Mouse (Mus musculus): ENCODE data around the gene Mrps2. TPM values are rescaled to one million over a fixed set of nuclear protein-coding genes. Genes with fewer than 3 reads are reported as not detected.
"Not testable (repeated sequence)": the region's sequence is repeated elsewhere in the genome, so short reads cannot be mapped to it uniquely, and the experiment has no call there.

Gene Mrps2
- polyA plus RNA-seq, 1 experiment from 2014 or later, result 51.0 TPM

- peaks cover 23% of the 10 kb centered on the region for H3K4me1 ChIP-seq (replicated peaks)
- peak overlapping the region; percentile 66 for H3K4me3 ChIP-seq
- H3K27me3 ChIP-seq, result no peaks in the 10 kb centered on the region
- ATAC-seq (ENCODE audit: low FRiP score, low read depth), result peak; percentile 69
- peak overlapping the region; percentile 90 for H3K27ac ChIP-seq (replicated peaks)
- 6% methylated on average over 11 of the region's 11 CpGs for WGBS
- H3K9ac ChIP-seq, result peak overlapping the region; percentile 79
- peak overlapping the region; percentile 94 for H3K4me2 ChIP-seq
- no peaks in the 10 kb centered on the region for H3K9me3 ChIP-seq
- peaks cover 22% of the 10 kb centered on the region for H3K36me3 ChIP-seq
Observed at GRCm38 (mm10) chr2:28447315-28447670, 20.6 kb upstream of the Mrps2 start.

GRCm38 (mm10) chr2:28451663-28452062 is 16.2 kb upstream of the Mrps2 start:
- H3K27me3 ChIP-seq, result no peaks in the 10 kb centered on the region
- no peak overlapping the region for H3K27ac ChIP-seq (replicated peaks)
- no peak overlapping the region for H3K4me2 ChIP-seq
- peaks cover 14% of the 10 kb centered on the region for H3K4me1 ChIP-seq (replicated peaks)
- H3K9ac ChIP-seq, result no peak overlapping the region
- no peaks in the 10 kb centered on the region for H3K9me3 ChIP-seq
- no peak for ATAC-seq (ENCODE audit: low FRiP score, low read depth)
- H3K36me3 ChIP-seq, result peaks cover 28% of the 10 kb centered on the region
- WGBS, result 93% methylated on average over 11 of the region's 11 CpGs
- H3K4me3 ChIP-seq, result no peak overlapping the region

GRCm38 (mm10) chr2:28453539-28453938 is 14.3 kb upstream of the Mrps2 start:
- H3K27ac ChIP-seq (replicated peaks), result no peak overlapping the region
- H3K9ac ChIP-seq, result no peak overlapping the region
- WGBS, result 89% methylated on average over 6 of the region's 6 CpGs
- H3K27me3 ChIP-seq, result no peaks in the 10 kb centered on the region
- H3K4me2 ChIP-seq, result no peak overlapping the region
- peaks cover 28% of the 10 kb centered on the region for H3K36me3 ChIP-seq
- no peaks in the 10 kb centered on the region for H3K9me3 ChIP-seq
- H3K4me1 ChIP-seq (replicated peaks), result no peaks in the 10 kb centered on the region
- no peak for ATAC-seq (ENCODE audit: low FRiP score, low read depth)
- no peak overlapping the region for H3K4me3 ChIP-seq

- H3K4me1 ChIP-seq (replicated peaks), result no peaks in the 10 kb centered on the region
- H3K36me3 ChIP-seq, result peaks cover 12% of the 10 kb centered on the region; the same call in 1 of the 2 replicates
- no peak overlapping the region for H3K4me2 ChIP-seq
- no peak for ATAC-seq (ENCODE audit: low FRiP score, low read depth)
- no peaks in the 10 kb centered on the region for H3K27me3 ChIP-seq
- WGBS, result 71% methylated on average over 1 of the region's 1 CpGs
- H3K9me3 ChIP-seq, result no peaks in the 10 kb centered on the region
- H3K4me3 ChIP-seq, result no peak overlapping the region
- no peak overlapping the region for H3K27ac ChIP-seq (replicated peaks)
- no peak overlapping the region for H3K9ac ChIP-seq
Observed at GRCm38 (mm10) chr2:28456616-28457015, 11.2 kb upstream of the Mrps2 start.

- H3K27me3 ChIP-seq, result no peaks in the 10 kb centered on the region
- no peak overlapping the region for H3K9ac ChIP-seq
- no peaks in the 10 kb centered on the region for H3K36me3 ChIP-seq
- no peak for ATAC-seq (ENCODE audit: low FRiP score, low read depth)
- H3K4me3 ChIP-seq, result no peak overlapping the region
- H3K27ac ChIP-seq (replicated peaks), result no peak overlapping the region
- 49% methylated on average over 3 of the region's 3 CpGs for WGBS
- H3K4me1 ChIP-seq (replicated peaks), result peaks cover 18% of the 10 kb centered on the region
- H3K9me3 ChIP-seq, result no peaks in the 10 kb centered on the region
- no peak overlapping the region for H3K4me2 ChIP-seq
Observed at GRCm38 (mm10) chr2:28463919-28464318, 3.9 kb upstream of the Mrps2 start.

GRCm38 (mm10) chr2:28464919-28465318 is 2.9 kb upstream of the Mrps2 start:
- Histone ChIP-seq H3K9me3 (no peaks in the 10 kb centered on the region), H3K4me2 (no peak overlapping the region), H3K27me3 (no peaks in the 10 kb centered on the region), H3K9ac (no peak overlapping the region), H3K4me1 (replicated peaks) (peaks cover 22% of the 10 kb centered on the region), H3K36me3 (peaks cover 9% of the 10 kb centered on the region), H3K4me3 (no peak overlapping the region), H3K27ac (replicated peaks) (no peak overlapping the region)
- no peak for ATAC-seq (ENCODE audit: low FRiP score, low read depth)
- 72% methylated on average over 9 of the region's 9 CpGs for WGBS

GRCm38 (mm10) chr2:28465836-28466518 is 1.9 kb upstream of the Mrps2 start, which contains the start of gene 1700007K13Rik:
TSS of gene 1700007K13Rik (minus strand) at chr2:28466332.
- peak; percentile 25 for ATAC-seq (ENCODE audit: low FRiP score, low read depth)
- 6% methylated on average over 25 of the region's 25 CpGs for WGBS
- Histone ChIP-seq H3K4me3 (peak within 1 kb of the TSS; percentile 28), H3K4me1 (replicated peaks) (peaks cover 22% of the 10 kb centered on the region), H3K9me3 (no peaks in the 10 kb centered on the region), H3K9ac (peak within 1 kb of the TSS; percentile 34; the same call in 1 of the 2 replicates), H3K27me3 (no peaks in the 10 kb centered on the region), H3K4me2 (peak within 1 kb of the TSS; percentile 60), H3K36me3 (peaks cover 20% of the 10 kb centered on the region), H3K27ac (replicated peaks) (no peak within 1 kb of the TSS)

GRCm38 (mm10) chr2:28468486-28469225 is 790 bp downstream of the Mrps2 start:
- H3K27ac ChIP-seq (replicated peaks), result 0 out of 2 replicates have a peak overlapping the region, but pooled peaks have one; percentile 46
- H3K9me3 ChIP-seq, result peaks cover 7% of the 10 kb centered on the region; the same call in 1 of the 2 replicates
- peak overlapping the region; percentile 95 for H3K9ac ChIP-seq
- H3K4me2 ChIP-seq, result peak overlapping the region; percentile 75
- H3K36me3 ChIP-seq, result peaks cover 42% of the 10 kb centered on the region
- H3K27me3 ChIP-seq, result no peaks in the 10 kb centered on the region
- WGBS, result 54% methylated on average over 18 of the region's 18 CpGs
- peaks cover 22% of the 10 kb centered on the region for H3K4me1 ChIP-seq (replicated peaks)
- H3K4me3 ChIP-seq, result peak overlapping the region; percentile 88
- no peak for ATAC-seq (ENCODE audit: low FRiP score, low read depth)

GRCm38 (mm10) chr2:28469461-28469860 is 1.6 kb downstream of the Mrps2 start:
- Histone ChIP-seq H3K27me3 (no peaks in the 10 kb centered on the region), H3K9me3 (peaks cover 8% of the 10 kb centered on the region; the same call in 1 of the 2 replicates), H3K4me1 (replicated peaks) (peaks cover 22% of the 10 kb centered on the region), H3K9ac (no peak overlapping the region), H3K36me3 (peaks cover 42% of the 10 kb centered on the region), H3K27ac (replicated peaks) (no peak overlapping the region), H3K4me2 (no peak overlapping the region), H3K4me3 (no peak overlapping the region)
- WGBS, result 98% methylated on average over 14 of the region's 14 CpGs
- no peak for ATAC-seq (ENCODE audit: low FRiP score, low read depth)

GRCm38 (mm10) chr2:28470591-28470990 is 2.7 kb downstream of the Mrps2 start:
- no peak overlapping the region for H3K27ac ChIP-seq (replicated peaks)
- 94% methylated on average over 2 of the region's 2 CpGs for WGBS
- no peak for ATAC-seq (ENCODE audit: low FRiP score, low read depth)

GRCm38 (mm10) chr2:28472011-28472410 is 4.1 kb downstream of the Mrps2 start:
- Histone ChIP-seq H3K36me3 (peaks cover 42% of the 10 kb centered on the region), H3K4me1 (replicated peaks) (peaks cover 13% of the 10 kb centered on the region)
- not testable (repeated sequence) for H3K27ac ChIP-seq (replicated peaks); H3K9me3 ChIP-seq; H3K4me3 ChIP-seq; H3K9ac ChIP-seq; H3K4me2 ChIP-seq; H3K27me3 ChIP-seq; ATAC-seq (ENCODE audit: low FRiP score, low read depth)
- WGBS, result 93% methylated on average over 8 of the region's 8 CpGs

More at GRCm38 (mm10) chr2:28470591-28470990, 2.7 kb downstream of the Mrps2 start:
- no peak overlapping the region for H3K9ac ChIP-seq
- H3K9me3 ChIP-seq, result peaks cover 8% of the 10 kb centered on the region; the same call in 1 of the 2 replicates
- no peaks in the 10 kb centered on the region for H3K27me3 ChIP-seq
- H3K4me3 ChIP-seq, result no peak overlapping the region
- H3K4me2 ChIP-seq, result no peak overlapping the region
- peaks cover 22% of the 10 kb centered on the region for H3K4me1 ChIP-seq (replicated peaks)
- H3K36me3 ChIP-seq, result peaks cover 42% of the 10 kb centered on the region

GRCm38 (mm10) chr2:28477993-28478392 is 10.1 kb downstream of the Mrps2 start:
- H3K9me3 ChIP-seq; H3K27ac ChIP-seq (replicated peaks); H3K36me3 ChIP-seq; H3K4me3 ChIP-seq; H3K9ac ChIP-seq; H3K4me2 ChIP-seq; H3K4me1 ChIP-seq (replicated peaks); H3K27me3 ChIP-seq; ATAC-seq (ENCODE audit: low FRiP score, low read depth): not testable (repeated sequence)
- 85% methylated on average over 5 of the region's 5 CpGs for WGBS
